Mouse (Mus musculus) embryo, embryonic 11.5 days (tissue): ENCODE results near the gene Acsl3.

Experiments
- DNase-seq: peaks from one replicate; pipeline ENCODE4 v3.0.0-alpha.2; 2012; ENCODE audit warnings: low read depth, low spot score

Gene Acsl3

GRCm38 (mm10) chr1:78657671-78658440, at the start of gene Acsl3, which contains the start of gene Utp14b:
Gene Acsl3 (plus strand): TSS chr1:78657825.
Gene Utp14b (plus strand): TSS chr1:78658038.
- peak; percentile 94 for DNase-seq

DNA sequence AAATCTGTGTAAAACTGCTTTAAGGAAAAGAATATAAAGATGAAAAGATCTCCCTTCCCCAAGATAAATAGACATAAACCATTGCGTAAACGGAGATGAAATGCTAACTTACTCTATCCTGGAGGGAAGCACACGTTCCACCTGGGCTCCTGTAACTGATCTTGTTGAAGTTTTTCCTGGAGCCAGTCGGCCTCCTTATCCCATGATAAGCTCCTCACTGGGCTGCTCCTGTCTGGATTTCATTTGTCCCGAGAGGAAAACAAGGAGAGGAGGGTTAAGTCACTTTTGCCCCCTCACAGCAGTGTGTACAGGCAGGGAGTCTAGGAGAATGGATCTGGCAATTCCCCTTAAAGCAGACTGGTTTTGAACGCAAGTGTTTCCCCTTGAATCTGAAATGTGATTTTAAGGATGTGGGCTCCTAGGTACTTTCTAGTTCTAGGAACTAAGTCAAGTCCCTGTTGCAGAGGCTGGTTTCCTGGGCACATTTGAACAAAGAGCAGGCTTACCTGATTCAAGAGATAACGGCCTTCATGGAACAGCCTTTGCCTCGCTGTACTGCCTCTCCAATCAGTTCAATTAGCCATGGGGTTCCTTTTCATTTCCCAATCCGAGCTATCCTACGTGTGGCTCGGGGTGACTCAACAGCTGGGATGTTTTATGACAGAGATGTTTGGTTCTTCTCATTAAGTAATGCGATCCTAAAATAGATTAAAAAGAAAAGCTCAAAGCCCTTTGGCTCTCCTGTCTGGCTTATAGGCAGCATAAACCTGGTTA, 48.3 kb upstream of the Acsl3 start:
- DNase-seq: no peak

DNA sequence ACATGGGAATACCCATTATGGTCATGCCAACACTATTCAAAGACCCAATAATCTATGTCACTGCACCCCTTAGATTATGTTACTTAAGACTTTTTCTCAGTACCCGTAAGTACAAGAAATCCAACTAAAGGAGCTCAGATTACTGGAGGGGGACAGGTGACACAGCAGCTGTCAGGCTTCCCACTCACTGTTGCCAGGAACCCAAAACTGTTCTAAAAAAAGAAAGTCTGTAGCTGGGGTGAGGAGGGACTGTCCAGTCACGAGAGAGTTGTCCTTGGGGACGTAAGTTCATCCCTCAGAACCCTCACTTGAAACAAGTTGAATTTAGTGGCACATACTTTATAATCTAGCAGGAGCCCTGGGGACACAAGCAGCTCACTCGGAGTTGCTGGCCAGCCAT, 46.6 kb upstream of the Acsl3 start:
- no peak for DNase-seq

DNA sequence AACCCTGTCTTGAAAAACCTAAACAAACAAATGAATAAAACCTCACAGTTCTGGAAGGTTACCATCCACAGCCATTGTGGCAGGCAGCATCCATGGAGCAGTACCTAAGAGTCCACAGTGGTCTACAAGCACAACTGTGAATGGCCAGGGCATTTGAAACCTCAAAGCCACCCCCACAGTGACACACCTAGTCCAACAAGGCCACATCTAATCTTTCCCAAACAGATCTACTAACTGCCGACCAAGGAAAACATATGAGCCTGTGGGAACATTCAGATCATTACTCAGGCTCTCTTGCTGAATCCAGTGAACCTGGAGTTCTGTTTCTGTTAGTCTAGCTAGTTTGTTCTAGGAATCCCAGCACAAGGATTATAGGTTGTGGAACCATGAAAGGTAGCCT, 44.7 kb upstream of the Acsl3 start:
- DNase-seq: no peak

DNA sequence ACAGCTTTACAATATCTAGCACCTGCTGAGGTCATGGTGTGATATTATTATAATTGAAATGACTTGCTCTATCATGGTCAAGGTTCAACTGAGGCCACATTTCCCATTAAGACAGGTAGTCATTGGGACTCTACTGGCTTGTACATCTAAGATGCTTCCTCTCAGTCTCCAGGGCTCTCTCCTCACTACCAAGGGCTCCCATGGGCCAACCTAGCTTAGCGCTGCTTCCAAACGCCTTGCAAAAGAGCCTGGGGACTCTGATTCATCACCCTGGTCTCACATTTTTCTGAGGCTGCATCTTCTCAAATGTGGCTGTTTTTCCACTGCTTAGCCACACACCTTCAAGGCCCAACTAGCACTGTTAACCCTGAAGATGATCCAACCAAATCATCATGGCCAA, 33.3 kb upstream of the Acsl3 start:
- DNase-seq: no peak

DNA sequence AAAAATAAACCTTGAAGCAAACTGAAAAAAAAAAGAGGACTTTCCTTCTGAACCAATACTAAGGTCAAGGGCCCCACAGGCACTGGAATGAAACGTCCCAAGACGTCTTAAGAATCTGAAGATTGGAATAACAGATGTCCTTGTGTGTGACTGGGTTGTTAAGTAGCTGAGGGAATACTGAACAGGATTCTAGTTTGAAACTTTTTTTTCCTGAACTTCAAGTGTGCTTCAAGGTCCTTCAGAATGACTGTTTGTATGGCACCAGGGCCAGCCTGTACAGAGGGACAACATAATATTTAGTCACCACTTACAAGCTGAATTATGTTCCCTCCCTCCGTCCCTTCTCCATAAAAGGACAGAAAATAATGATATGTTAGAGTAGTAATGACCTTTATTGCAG, 23.1 kb upstream of the Acsl3 start:
- no peak for DNase-seq

DNA sequence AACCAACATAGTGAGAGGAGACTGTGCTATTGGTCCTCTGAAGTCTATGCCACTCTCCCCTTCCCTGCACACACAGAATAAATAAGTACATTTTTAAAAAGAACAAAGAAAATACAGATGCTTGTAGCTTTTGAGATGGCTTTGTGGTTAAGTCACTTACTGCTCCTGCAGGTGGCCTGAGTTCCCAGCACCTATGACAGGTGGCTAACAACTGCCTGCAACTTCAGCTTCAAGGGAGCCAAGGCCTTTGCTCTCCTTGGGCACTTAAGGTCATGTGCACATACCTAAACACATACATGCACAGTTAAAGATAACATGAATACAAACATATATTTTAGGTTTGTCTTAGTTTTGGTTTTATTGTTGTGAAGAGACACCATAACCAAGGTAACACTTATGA, 16.8 kb upstream of the Acsl3 start:
- no peak for DNase-seq

- DNase-seq: no peak
These were observed 15.8 kb upstream of the Acsl3 start for GRCm38 (mm10) chr1:78641791-78642190.

GRCm38 (mm10) chr1:78642197-78642596, 15.4 kb upstream of the Acsl3 start:
- no peak for DNase-seq

DNA sequence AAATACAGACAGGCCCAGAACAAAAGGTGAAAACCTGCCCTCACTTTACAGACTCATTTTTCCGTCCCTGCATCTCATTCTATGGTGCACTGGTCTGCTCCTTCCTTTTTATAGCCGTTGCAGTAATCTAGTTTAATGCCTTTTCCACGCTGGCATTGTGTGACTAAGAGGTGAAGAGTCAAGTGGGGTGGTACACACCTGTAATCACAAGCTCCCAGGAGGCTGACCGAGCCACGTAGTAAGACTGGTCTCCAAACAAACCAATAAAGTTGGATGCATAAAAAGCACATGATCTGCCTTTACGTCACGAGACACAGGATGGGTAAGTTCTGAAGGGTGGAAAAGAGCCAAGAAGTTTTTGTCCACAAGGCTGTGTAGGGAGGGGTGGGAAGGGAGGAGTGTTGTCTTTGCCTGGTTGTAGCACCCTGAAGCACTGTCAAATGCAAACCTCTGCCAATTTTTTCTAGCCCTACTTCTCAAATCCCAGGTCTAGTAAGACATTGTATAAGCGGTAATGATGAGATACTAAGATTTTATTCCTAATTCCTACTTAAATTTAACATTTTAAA, 10.2 kb upstream of the Acsl3 start:
- no peak for DNase-seq

DNA sequence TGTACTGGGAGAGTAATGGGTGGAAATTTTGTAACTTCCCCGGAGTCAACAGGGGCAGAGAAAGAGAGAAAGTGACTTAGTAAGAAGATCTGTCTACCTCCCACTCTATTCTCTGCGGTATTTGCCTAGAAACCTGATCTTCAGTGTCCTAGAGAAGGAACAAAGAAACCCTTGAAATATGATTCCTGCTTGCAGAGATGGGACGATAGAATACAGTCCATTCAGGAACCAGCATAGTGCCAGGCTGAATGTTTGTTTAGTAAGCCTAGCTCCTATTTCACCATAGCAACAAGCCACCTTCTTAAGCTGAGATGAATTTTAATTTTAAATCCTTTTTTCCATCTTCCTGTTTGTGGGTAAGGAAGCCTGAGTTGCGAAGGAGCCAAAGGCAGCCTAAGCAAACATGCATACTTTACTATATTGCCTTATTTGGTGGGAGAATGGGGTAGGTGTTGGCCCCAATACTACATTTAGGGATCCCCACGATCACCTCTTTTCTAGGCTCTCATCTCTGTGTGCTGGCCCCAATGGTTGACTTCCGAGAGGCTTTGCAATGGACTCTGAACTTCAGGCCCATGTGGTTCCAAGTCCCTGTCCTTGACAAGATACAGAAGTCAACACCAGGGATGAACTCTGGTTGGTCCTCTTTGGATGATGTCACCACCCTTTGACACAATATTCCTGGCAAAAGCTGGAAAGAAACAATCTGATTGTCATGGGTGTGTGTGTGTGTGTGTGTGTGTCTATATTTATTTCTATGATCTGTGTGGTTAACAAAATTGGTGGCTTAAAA, 8.2 kb upstream of the Acsl3 start:
- peak; percentile 22 for DNase-seq

- no peak for DNase-seq
These were observed 1.2 kb upstream of the Acsl3 start for GRCm38 (mm10) chr1:78656472-78656871.

- no peak for DNase-seq
These were observed 500 bp upstream of the Acsl3 start for GRCm38 (mm10) chr1:78657021-78657629.

- DNase-seq: peak; percentile 14
These were observed 1.0 kb downstream of the Acsl3 start for GRCm38 (mm10) chr1:78658441-78659269.

DNA sequence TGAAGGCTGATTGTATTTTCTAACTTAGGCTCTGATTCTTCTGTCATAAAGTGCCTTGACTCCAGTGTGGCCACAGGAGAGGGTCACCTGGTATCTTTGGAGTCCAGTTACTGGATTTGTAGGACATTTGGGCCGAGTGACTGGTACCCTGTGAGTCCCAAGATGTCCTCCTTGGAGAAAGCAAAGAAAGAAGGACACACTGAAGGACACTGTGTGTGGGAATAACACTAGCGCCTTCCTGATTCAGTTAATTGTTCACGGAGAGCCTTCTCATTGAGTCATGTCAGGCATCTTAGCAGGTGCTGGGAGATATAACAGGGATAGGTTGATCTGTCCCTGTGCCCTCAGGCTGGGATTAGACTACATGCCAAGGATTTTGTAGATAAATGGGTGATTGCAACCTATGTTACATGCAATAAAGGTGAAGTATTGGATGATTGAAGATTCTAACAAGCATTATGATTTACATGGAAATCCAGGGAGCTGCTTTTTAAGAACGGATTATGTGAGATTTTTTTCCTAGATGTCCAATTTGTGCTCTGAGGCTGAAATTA, 1.7 kb downstream of the Acsl3 start:
- DNase-seq: no peak

DNA sequence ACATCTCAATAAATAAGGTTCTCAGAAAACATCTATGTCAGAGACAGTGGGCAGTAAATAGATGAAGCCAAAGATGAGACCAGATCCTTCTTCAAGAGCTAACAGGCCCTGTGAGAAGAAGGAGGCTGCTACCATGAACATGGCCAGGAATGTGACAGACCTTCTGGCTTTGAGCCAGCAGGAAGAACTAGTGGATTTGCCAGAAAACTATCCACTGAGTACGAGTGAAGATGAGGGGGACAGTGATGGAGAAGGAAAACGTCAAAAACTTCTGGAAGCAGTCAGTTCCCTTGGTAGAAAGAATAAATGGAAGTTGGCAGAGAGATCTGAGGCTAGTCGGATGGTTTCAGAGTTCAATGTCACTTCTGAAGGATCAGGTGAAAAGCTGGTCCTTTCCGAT, 6.7 kb downstream of the Acsl3 start:
- no peak for DNase-seq

- DNase-seq: no peak
These were observed 8.4 kb downstream of the Acsl3 start for GRCm38 (mm10) chr1:78665954-78666499.

GRCm38 (mm10) chr1:78666585-78666984, 9.0 kb downstream of the Acsl3 start:
- no peak for DNase-seq

DNA sequence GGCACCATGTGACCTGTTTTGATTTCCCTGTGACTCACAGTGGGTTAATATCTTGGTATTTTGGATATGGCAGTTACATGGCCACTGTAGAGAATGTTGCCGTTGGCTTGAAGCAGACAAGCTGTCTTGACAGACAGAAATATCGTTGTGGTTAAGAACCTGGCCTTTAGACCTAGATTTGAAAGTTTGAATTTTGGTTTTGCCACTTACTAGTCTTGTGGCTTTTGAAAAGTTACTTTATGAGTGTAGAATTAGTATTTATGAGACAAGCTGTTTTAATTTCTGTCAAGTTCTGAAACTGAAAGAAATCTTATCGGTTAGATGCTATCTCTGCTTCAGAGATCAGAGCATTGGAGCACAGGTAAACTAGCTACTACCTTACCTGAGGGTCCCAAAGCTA, 24.7 kb downstream of the Acsl3 start:
- no peak for DNase-seq

- no peak for DNase-seq
These were observed 26.5 kb downstream of the Acsl3 start for GRCm38 (mm10) chr1:78684128-78684527.
